Mouse (Mus musculus) thymus, adult 2 months (tissue): Measurements from ENCODE around the gene Myo5a.

Experiments used
- CTCF ChIP-seq: fragments of 200-500 bp; IDR thresholded peaks from 2 replicates; pipeline ENCODE4 v1.5.1; 2012; ENCODE audit warnings: mild to moderate bottlenecking, control low read depth, low read length, moderate library complexity, borderline replicate concordance; ENCODE audit not compliant: control insufficient read depth, poor library complexity, insufficient read depth; ENCODE audit errors: extremely low read depth
- POLR2A ChIP-seq: fragments of 200-500 bp; IDR thresholded peaks from 2 replicates; pipeline ENCODE4 v1.6.1; 2012; ENCODE audit warnings: mild to moderate bottlenecking, low read length, control low read depth, moderate library complexity; ENCODE audit not compliant: control insufficient read depth, poor library complexity, insufficient read depth; ENCODE audit errors: extremely low read depth

- TF ChIP-seq POLR2A, result no peak
- no peak for TF ChIP-seq CTCF
Measured at GRCm38 (mm10) chr9:75271539-75271938, 200.7 kb downstream of the Myo5a start.
